Mouse (Mus musculus): ENCODE measurements around the gene Camk1d. TPM values are rescaled to one million over a fixed set of nuclear protein-coding genes. Genes with fewer than 3 reads are reported as not detected.
"Not testable (repeated sequence)": the region's sequence is repeated elsewhere in the genome, so short reads cannot be mapped to it uniquely, and the experiment has no call there.

Camk1d gene
- polyA plus RNA-seq, 1 experiment from 2014 or later = 5.6 TPM

DNA sequence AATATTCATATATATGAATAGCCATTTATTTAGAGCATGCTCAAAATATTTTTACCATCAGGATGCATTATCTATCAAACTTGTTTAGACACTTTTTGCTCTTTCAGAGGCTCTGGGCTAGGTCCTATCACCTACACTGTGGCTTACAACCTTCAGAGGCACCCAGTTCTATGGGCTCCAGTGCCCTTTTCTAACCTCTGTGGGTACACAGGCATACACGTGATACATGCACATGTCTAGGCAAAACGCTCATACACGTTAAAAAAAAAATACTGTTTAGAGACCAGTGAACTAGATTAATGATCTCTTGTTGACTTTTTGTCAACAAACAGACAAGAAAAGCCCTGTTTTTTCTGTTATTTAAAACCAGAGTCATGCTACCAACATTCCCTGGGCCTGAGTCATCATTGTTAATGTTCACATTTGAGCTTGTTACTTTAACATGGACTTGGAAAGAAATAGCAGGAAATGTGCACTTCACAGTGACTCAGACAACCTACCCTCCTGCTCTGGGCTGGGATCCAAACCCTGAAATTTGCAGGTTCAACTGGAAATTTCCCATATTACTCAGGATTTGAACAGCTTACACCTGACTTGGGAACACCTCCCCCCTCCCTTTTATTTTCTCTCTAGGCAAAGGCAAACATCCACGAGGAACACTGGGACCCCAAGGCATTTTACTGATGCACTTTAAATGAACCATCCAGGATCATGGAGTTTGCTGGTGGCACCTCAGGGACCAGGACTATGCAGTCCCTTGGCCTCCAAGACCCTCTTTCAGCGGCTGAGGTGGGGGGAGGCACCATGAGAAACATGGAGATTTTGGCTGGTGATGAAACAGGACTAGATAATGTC lies 427.9 kb downstream of the Camk1d start:
- no peaks in the 10 kb centered on the region for H3K27me3 ChIP-seq (ENCODE audit: control insufficient read depth, insufficient read depth, low read length)
- no peak for ATAC-seq (ENCODE audit: insufficient number of reproducible peaks, insufficient read depth, low FRiP score, low read depth)
- WGBS = 65% methylated on average over 5 of the region's 5 CpGs
- H3K9me3 ChIP-seq (ENCODE audit: control insufficient read depth, low read length) = no peaks in the 10 kb centered on the region
- no peak overlapping the region for H3K4me2 ChIP-seq (ENCODE audit: low read length)
- no peak overlapping the region for H3K4me3 ChIP-seq (ENCODE audit: control insufficient read depth in 1 of 2, insufficient read depth in 1 of 2, low read depth in 1 of 2, low read length in 2 of 2)
- 0 out of 4 replicates have a peak, but pooled peaks cover 0 to 2% of the 10 kb centered on the region in 2 experiments for H3K4me1 ChIP-seq (ENCODE audit: control insufficient read depth in 2 of 2, insufficient read depth in 2 of 2, low read length in 2 of 2)
- no peak overlapping the region for H3K9ac ChIP-seq (ENCODE audit: low read length)
- H3K27ac ChIP-seq (replicated peaks in 1 of 2; ENCODE audit: control insufficient read depth in 1 of 2, insufficient read depth in 1 of 2, low read depth in 2 of 2, low read length in 2 of 2) = no peak overlapping the region
- H3K36me3 ChIP-seq (ENCODE audit: control insufficient read depth, insufficient read depth, low read length) = no peaks in the 10 kb centered on the region

DNA sequence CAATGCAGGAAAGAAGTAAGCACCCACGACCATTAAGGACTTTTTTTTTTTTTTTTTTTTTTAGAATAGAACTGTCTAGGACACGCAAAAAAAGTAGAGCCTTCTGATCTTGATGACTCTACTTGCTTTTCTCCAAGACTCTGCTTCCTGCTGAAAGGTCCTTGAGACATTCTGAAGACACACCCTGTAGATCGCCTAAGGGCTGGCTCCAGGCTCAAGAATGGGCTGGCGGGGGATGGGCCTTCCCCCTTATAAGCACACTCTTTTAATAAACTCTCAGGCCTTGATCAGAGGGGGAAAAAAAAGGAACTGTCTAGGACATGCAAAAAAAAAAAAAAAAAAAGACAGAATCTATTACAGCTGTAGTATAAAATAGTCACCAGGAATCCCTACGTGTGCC lies 430.0 kb downstream of the Camk1d start:
- Histone ChIP-seq H3K27ac (replicated peaks in 1 of 2; ENCODE audit: control insufficient read depth in 1 of 2, insufficient read depth in 1 of 2, low read depth in 2 of 2, low read length in 2 of 2) (no peak overlapping the region), H3K9ac (ENCODE audit: low read length) (no peak overlapping the region), H3K9me3 (ENCODE audit: control insufficient read depth, low read length) (no peaks in the 10 kb centered on the region), H3K4me2 (ENCODE audit: low read length) (no peak overlapping the region), H3K27me3 (ENCODE audit: control insufficient read depth, insufficient read depth, low read length) (no peaks in the 10 kb centered on the region), H3K4me3 (ENCODE audit: control insufficient read depth in 1 of 2, insufficient read depth in 1 of 2, low read depth in 1 of 2, low read length in 2 of 2) (no peak overlapping the region), H3K4me1 (ENCODE audit: control insufficient read depth in 2 of 2, insufficient read depth in 2 of 2, low read length in 2 of 2) (0 out of 4 replicates have a peak, but pooled peaks cover 0 to 2% of the 10 kb centered on the region in 2 experiments), H3K36me3 (ENCODE audit: control insufficient read depth, insufficient read depth, low read length) (no peaks in the 10 kb centered on the region)
- 80% methylated on average over 5 of the region's 5 CpGs for WGBS
- no peak for ATAC-seq (ENCODE audit: insufficient number of reproducible peaks, insufficient read depth, low FRiP score, low read depth)

DNA sequence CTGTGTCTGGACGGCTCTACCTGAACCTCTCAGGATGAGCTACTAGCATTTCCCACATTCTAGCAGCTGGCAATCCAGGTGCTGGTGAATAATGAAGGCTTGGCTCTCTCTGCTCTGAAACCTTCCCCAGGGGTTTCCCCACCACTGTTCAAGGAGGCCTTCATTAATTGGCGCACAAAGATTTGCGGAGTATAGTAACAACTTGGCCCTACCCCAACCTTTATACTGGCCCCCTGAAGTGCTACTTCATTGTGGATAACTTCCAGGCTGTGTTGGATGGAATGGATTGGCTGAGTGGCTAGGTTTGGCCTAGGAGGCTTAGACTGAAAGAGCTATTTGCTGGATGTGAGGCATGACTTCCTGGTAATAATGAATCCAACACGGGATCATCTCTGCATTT lies 431.7 kb downstream of the Camk1d start:
- Histone ChIP-seq H3K27ac (replicated peaks in 1 of 2; ENCODE audit: control insufficient read depth in 1 of 2, insufficient read depth in 1 of 2, low read depth in 2 of 2, low read length in 2 of 2) (no peak overlapping the region), H3K4me3 (ENCODE audit: control insufficient read depth in 1 of 2, insufficient read depth in 1 of 2, low read depth in 1 of 2, low read length in 2 of 2) (no peak overlapping the region), H3K27me3 (ENCODE audit: control insufficient read depth, insufficient read depth, low read length) (no peaks in the 10 kb centered on the region), H3K9ac (ENCODE audit: low read length) (no peak overlapping the region), H3K9me3 (ENCODE audit: control insufficient read depth, low read length) (no peaks in the 10 kb centered on the region), H3K4me1 (ENCODE audit: control insufficient read depth in 2 of 2, insufficient read depth in 2 of 2, low read length in 2 of 2) (0 out of 4 replicates have a peak, but pooled peaks cover 0 to 2% of the 10 kb centered on the region in 2 experiments), H3K36me3 (ENCODE audit: control insufficient read depth, insufficient read depth, low read length) (no peaks in the 10 kb centered on the region), H3K4me2 (ENCODE audit: low read length) (no peak overlapping the region)
- ATAC-seq (ENCODE audit: insufficient number of reproducible peaks, insufficient read depth, low FRiP score, low read depth) = no peak
- WGBS = 89% methylated on average over 4 of the region's 4 CpGs

DNA sequence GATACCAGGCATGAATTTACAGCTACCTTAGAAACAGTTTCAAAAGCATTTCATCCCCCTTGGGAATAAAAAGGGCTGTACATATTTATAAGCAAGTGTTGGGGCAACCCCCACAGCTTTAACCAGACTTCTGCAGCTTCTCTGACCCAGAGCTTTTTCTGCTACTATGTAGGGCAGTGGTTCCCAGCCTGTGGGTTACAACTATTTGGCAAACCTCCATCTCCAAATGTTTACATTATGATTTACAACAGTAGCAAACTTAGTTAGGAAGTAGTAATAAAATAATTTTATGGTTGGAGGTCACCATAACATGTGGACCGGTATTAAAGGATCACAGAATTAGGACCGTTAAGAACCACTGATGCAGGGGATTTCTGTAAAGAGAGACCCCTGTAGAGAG lies 446.3 kb downstream of the Camk1d start:
- Histone ChIP-seq H3K27me3 (ENCODE audit: control insufficient read depth, insufficient read depth, low read length) (no peaks in the 10 kb centered on the region), H3K4me2 (ENCODE audit: low read length) (no peak overlapping the region), H3K36me3 (ENCODE audit: control insufficient read depth, insufficient read depth, low read length) (no peaks in the 10 kb centered on the region), H3K27ac (replicated peaks in 1 of 2; ENCODE audit: control insufficient read depth in 1 of 2, insufficient read depth in 1 of 2, low read depth in 2 of 2, low read length in 2 of 2) (no peak overlapping the region), H3K9ac (ENCODE audit: low read length) (no peak overlapping the region), H3K9me3 (ENCODE audit: control insufficient read depth, low read length) (no peaks in the 10 kb centered on the region), H3K4me1 (ENCODE audit: control insufficient read depth in 2 of 2, insufficient read depth in 2 of 2, low read length in 2 of 2) (no peaks in the 10 kb centered on the region), H3K4me3 (ENCODE audit: control insufficient read depth in 1 of 2, insufficient read depth in 1 of 2, low read depth in 1 of 2, low read length in 2 of 2) (no peak overlapping the region)
- 72% methylated on average over 2 of the region's 2 CpGs for whole genome bisulfite sequencing
- no peak for ATAC-seq (ENCODE audit: insufficient number of reproducible peaks, insufficient read depth, low FRiP score, low read depth)

DNA sequence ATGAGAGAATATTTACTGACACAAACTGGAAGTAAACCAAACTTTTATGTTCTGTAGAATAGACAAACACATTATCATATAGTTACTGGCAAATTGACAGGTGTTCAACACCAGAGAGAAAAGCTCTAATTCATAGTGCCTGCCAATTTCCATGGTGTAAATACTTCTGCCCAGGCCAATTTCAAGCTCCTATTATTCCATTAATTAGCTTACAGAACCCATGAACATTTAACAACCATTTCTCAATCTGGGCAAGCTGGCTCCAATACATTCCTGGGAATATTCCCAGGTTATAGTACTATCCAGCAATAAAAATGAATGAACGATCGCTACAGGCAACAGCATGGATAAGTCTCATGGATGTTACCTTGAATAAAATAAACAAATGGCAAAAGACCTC lies 452.0 kb downstream of the Camk1d start:
- H3K27me3 ChIP-seq (ENCODE audit: control insufficient read depth, insufficient read depth, low read length) = no peaks in the 10 kb centered on the region
- H3K36me3 ChIP-seq (ENCODE audit: control insufficient read depth, insufficient read depth, low read length) = no peaks in the 10 kb centered on the region
- ATAC-seq (ENCODE audit: insufficient number of reproducible peaks, insufficient read depth, low FRiP score, low read depth) = no peak
- no peaks in the 10 kb centered on the region for H3K4me1 ChIP-seq (ENCODE audit: control insufficient read depth in 2 of 2, insufficient read depth in 2 of 2, low read length in 2 of 2)
- no peak overlapping the region for H3K27ac ChIP-seq (replicated peaks in 1 of 2; ENCODE audit: control insufficient read depth in 1 of 2, insufficient read depth in 1 of 2, low read depth in 2 of 2, low read length in 2 of 2)
- no peak overlapping the region for H3K9ac ChIP-seq (ENCODE audit: low read length)
- H3K9me3 ChIP-seq (ENCODE audit: control insufficient read depth, low read length) = no peaks in the 10 kb centered on the region
- H3K4me2 ChIP-seq (ENCODE audit: low read length) = no peak overlapping the region
- no peak overlapping the region for H3K4me3 ChIP-seq (ENCODE audit: control insufficient read depth in 1 of 2, insufficient read depth in 1 of 2, low read depth in 1 of 2, low read length in 2 of 2)
- WGBS = 88% methylated on average over 2 of the region's 2 CpGs

DNA sequence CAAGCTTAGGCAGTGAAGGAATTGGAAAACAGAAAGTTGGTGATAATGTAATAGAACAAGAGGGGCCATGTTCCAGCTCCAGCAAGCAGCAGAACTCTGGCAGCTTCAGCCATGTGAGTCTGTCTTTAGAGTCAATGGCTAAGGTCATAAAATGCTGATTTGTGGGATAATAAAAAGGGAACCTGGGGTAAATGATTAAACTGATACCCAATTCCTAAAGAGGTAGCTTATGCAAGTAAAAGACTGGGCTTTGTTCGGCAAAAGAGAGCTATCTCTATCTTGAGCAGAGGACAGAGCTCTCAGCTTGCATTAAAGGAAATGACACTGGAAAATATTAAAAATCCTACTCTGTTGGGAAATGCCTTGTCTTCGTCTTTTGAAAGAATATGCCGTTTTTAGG lies 456.1 kb downstream of the Camk1d start:
- Histone ChIP-seq H3K4me3 (ENCODE audit: control insufficient read depth in 1 of 2, insufficient read depth in 1 of 2, low read depth in 1 of 2, low read length in 2 of 2) (no peak overlapping the region), H3K27ac (replicated peaks in 1 of 2; ENCODE audit: control insufficient read depth in 1 of 2, insufficient read depth in 1 of 2, low read depth in 2 of 2, low read length in 2 of 2) (no peak overlapping the region), H3K4me1 (ENCODE audit: control insufficient read depth in 2 of 2, insufficient read depth in 2 of 2, low read length in 2 of 2) (no peaks in the 10 kb centered on the region), H3K4me2 (ENCODE audit: low read length) (no peak overlapping the region), H3K27me3 (ENCODE audit: control insufficient read depth, insufficient read depth, low read length) (no peaks in the 10 kb centered on the region), H3K9me3 (ENCODE audit: control insufficient read depth, low read length) (no peaks in the 10 kb centered on the region), H3K9ac (ENCODE audit: low read length) (no peak overlapping the region), H3K36me3 (ENCODE audit: control insufficient read depth, insufficient read depth, low read length) (no peaks in the 10 kb centered on the region)
- ATAC-seq (ENCODE audit: insufficient number of reproducible peaks, insufficient read depth, low FRiP score, low read depth) = no peak
- 69% methylated on average over 3 of the region's 3 CpGs for WGBS

DNA sequence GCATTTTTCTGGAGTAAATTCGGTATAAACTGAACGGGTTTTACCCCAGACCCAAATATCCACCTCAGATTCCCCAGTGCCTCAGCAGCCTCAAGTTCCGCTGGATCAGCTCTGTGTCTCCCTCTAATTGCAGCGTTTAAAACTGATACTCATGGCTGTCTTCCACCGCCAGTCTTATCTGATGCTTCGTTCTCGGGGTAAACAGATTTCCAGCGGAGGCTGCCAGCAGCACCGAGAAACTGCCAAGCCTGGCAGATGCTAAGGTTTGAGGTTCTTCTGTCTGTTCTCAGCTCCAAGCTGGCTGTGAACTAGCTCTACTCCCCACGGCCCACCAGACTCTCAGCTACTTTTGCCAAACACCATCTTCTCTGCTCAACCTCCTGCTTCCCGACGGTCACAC lies 464.3 kb downstream of the Camk1d start:
- 38% methylated on average over 12 of the region's 12 CpGs for WGBS
- H3K9ac ChIP-seq (ENCODE audit: low read length) = no peak overlapping the region
- no peak overlapping the region for H3K4me3 ChIP-seq (ENCODE audit: control insufficient read depth in 1 of 2, insufficient read depth in 1 of 2, low read depth in 1 of 2, low read length in 2 of 2)
- ATAC-seq (ENCODE audit: insufficient number of reproducible peaks, insufficient read depth, low FRiP score, low read depth) = no peak
- H3K4me1 ChIP-seq (ENCODE audit: control insufficient read depth in 2 of 2, insufficient read depth in 2 of 2, low read length in 2 of 2) = no peaks in the 10 kb centered on the region
- H3K36me3 ChIP-seq (ENCODE audit: control insufficient read depth, insufficient read depth, low read length) = no peaks in the 10 kb centered on the region
- no peaks in the 10 kb centered on the region for H3K27me3 ChIP-seq (ENCODE audit: control insufficient read depth, insufficient read depth, low read length)
- H3K27ac ChIP-seq (replicated peaks in 1 of 2; ENCODE audit: control insufficient read depth in 1 of 2, insufficient read depth in 1 of 2, low read depth in 2 of 2, low read length in 2 of 2) = no peak overlapping the region
- 0 out of 2 replicates have a peak, but pooled peaks cover 3% of the 10 kb centered on the region for H3K9me3 ChIP-seq (ENCODE audit: control insufficient read depth, low read length)
- peak overlapping the region; percentile 34 for H3K4me2 ChIP-seq (ENCODE audit: low read length)

DNA sequence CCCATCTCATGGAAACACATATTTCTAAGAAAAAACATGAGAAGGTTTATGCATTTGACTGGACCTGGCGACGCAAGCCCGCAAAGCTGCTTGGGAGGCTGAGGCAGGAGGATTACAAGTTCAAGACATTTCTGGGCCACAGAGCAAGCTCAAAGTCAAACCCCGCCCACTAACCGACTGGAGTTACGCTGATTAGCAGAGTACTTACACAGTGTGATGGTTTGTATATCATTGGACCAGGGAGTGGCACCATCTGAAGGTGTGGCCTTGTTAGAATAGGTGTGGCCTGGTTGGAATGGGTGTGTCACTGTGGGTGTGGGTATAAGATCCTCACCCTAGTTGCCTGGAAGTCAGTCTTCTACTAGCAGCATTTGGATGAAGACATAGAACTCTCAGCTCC lies 465.1 kb downstream of the Camk1d start:
- not testable (repeated sequence) for ATAC-seq (ENCODE audit: insufficient number of reproducible peaks, insufficient read depth, low FRiP score, low read depth); H3K9me3 ChIP-seq (ENCODE audit: control insufficient read depth, low read length); H3K4me1 ChIP-seq (ENCODE audit: control insufficient read depth in 2 of 2, insufficient read depth in 2 of 2, low read length in 2 of 2); H3K4me3 ChIP-seq (ENCODE audit: control insufficient read depth in 1 of 2, insufficient read depth in 1 of 2, low read depth in 1 of 2, low read length in 2 of 2); H3K4me2 ChIP-seq (ENCODE audit: low read length); H3K36me3 ChIP-seq (ENCODE audit: control insufficient read depth, insufficient read depth, low read length); H3K9ac ChIP-seq (ENCODE audit: low read length); H3K27me3 ChIP-seq (ENCODE audit: control insufficient read depth, insufficient read depth, low read length); H3K27ac ChIP-seq (replicated peaks in 1 of 2; ENCODE audit: control insufficient read depth in 1 of 2, insufficient read depth in 1 of 2, low read depth in 2 of 2, low read length in 2 of 2)
- WGBS = 87% methylated on average over 6 of the region's 6 CpGs

All from heart, embryonic 14.5 days (tissue).